Mouse (Mus musculus) embryonic facial prominence, embryonic 13.5 days (tissue): Measurements from ENCODE around the gene Patl1. TPM values are rescaled to one million over a fixed set of nuclear protein-coding genes. Genes with fewer than 3 reads are reported as not detected.
"Not testable (repeated sequence)": the region's sequence is repeated elsewhere in the genome, so short reads cannot be mapped to it uniquely, and the experiment has no call there.

Experiments
- ATAC-seq: fragments of 200-750 bp; cut with Nextera tagmentation; 2 replicates; pipeline ENCODE4 v1.8.0; 2017; ENCODE audit warnings: low read depth; ENCODE audit not compliant: insufficient number of reproducible peaks, insufficient read depth, low FRiP score, low TSS enrichment
- H3K27ac ChIP-seq: fragments of 300-500 bp; sonication (generic); 2 replicates; pipeline ENCODE4 v1.5.1; 2015; ENCODE audit warnings: moderate library complexity, mild to moderate bottlenecking, inconsistent platforms
- H3K27me3 ChIP-seq: fragments of 300-500 bp; sonication (generic); 2 replicates; pipeline ENCODE4 v1.6.1; 2015; ENCODE audit warnings: mild to moderate bottlenecking, inconsistent platforms
- H3K36me3 ChIP-seq: fragments of 300-500 bp; sonication (generic); 2 replicates; pipeline ENCODE4 v1.6.1; 2015; ENCODE audit warnings: mild to moderate bottlenecking, inconsistent platforms
- H3K4me1 ChIP-seq: fragments of 300-500 bp; sonication (generic); 2 replicates; pipeline ENCODE4 v1.6.1; 2015; ENCODE audit warnings: inconsistent platforms
- H3K4me2 ChIP-seq: fragments of 300-500 bp; sonication (generic); 2 replicates; pipeline ENCODE4 v1.6.1; 2015; ENCODE audit warnings: moderate library complexity, mild to moderate bottlenecking, inconsistent platforms
- H3K4me3 ChIP-seq: fragments of 300-500 bp; sonication (generic); 2 replicates; pipeline ENCODE4 v1.5.1; 2015; ENCODE audit warnings: mild to moderate bottlenecking, inconsistent platforms
- H3K9ac ChIP-seq: fragments of 300-500 bp; sonication (generic); 2 replicates; pipeline ENCODE4 v1.6.1; 2015; ENCODE audit warnings: mild to moderate bottlenecking, inconsistent platforms
- H3K9me3 ChIP-seq: fragments of 300-500 bp; sonication (generic); 2 replicates; pipeline ENCODE4 v1.6.1; 2016; ENCODE audit warnings: inconsistent platforms
- WGBS: fragments of 180-500 bp; shearing (Covaris S2); methylation state at CpG from one replicate; pipeline ENCODE4 v1.1.7; 2015; ENCODE audit warnings: mixed read lengths; 5-methylcytosine and 5-hydroxymethylcytosine counted together
- polyA plus RNA-seq: library from polyadenylated mRNA; unstranded; fragments of >200 nt; fragmentation: Nextera tagmentation; extraction: Ambion mirVana; gene quantifications from 2 replicates; pipeline ENCODE4 v1.2.1, GENCODE M21; 2015

Gene Patl1
- polyA plus RNA-seq, 1 experiment from 2014 or later = 18.9 TPM

DNA sequence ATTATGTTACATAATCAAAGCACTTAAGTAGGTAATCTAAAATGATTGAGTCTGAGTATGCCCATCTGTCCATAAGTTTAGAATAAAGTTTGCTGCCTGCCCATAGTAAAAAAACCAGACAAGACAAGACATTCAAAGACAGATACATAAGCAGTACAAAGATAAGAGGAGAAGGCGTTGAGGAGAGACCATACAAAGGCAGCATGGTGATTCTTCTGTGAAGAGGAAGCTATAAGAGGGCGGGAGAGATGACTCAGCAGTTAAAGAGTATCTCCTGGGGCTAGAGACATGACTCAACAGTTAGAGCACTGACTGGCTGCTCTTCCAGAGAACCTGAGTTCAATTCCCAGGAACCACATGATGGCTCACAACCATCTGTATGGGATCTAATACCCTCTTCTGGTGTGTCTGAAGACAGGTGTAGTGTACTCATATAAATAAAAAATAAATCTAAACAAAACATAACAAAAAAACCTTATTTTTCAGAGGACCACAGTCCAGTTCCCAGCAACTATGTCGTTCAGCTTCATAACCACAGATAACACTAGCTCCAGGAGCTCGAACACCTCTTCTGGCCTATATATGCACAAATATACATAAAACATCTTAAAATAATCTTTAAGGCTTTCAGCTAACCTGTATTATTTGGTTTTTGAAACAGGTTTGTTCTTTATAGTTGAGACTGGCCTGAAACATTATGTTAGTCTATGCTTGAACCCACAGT lies 16.0 kb downstream of the Patl1 start:
- 92% methylated on average over 4 of the region's 4 CpGs for WGBS
- Histone ChIP-seq H3K27me3 (no peaks in the 10 kb centered on the region), H3K4me3 (no peak overlapping the region), H3K36me3 (peaks cover 84% of the 10 kb centered on the region), H3K4me1 (no peaks in the 10 kb centered on the region), H3K9me3 (no peaks in the 10 kb centered on the region), H3K4me2 (no peak overlapping the region), H3K27ac (no peak overlapping the region), H3K9ac (no peak overlapping the region)
- no peak for ATAC-seq

DNA sequence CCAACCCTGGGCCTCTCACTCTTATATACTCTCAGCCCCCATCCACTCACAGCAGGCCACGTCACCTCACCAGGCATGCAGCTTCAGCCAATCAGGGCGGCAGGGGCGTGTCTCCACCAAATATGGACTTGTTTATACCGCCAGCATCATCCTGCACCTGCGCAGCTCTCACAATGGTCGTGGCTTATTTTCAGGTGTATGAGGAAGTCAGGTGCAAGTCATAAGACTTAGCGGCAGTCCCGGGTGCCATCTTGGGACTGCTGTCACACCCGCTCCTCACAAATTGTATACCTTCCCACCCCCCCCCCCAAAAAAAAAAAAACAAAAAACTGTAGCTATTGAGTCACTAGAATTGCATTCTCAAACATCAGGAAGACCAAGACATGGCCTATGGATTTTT lies 34.3 kb downstream of the Patl1 start:
- not testable (repeated sequence) for H3K4me1 ChIP-seq, H3K4me2 ChIP-seq, H3K4me3 ChIP-seq, H3K9me3 ChIP-seq, H3K27ac ChIP-seq, H3K9ac ChIP-seq, ATAC-seq, H3K27me3 ChIP-seq
- WGBS = 94% methylated on average over 9 of the region's 9 CpGs
- peaks cover 38% of the 10 kb centered on the region for H3K36me3 ChIP-seq

DNA sequence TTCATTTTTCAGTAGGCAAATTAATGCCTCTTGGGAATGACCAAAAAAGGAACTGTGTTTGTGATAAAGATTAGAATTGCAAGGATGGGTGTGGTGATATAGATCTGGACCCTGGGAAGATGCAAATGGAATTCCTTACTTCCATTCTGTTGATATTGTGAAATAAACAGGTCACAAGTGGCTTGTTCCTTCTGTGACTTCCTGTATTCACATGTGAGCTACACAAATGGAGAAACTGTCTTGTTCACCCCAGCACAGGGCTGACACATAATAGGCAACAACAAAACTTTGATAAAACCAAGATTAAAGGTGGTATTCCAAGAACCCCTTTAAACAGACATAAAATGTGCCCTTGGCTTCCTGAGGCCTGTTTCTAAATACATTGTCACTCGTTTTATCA lies 37.7 kb downstream of the Patl1 start:
- H3K9me3 ChIP-seq = no peaks in the 10 kb centered on the region
- ATAC-seq = no peak
- no peak overlapping the region for H3K27ac ChIP-seq
- peaks cover 12% of the 10 kb centered on the region for H3K36me3 ChIP-seq
- H3K4me3 ChIP-seq = no peak overlapping the region
- 53% methylated on average over 1 of the region's 1 CpGs for WGBS
- H3K4me2 ChIP-seq = no peak overlapping the region
- H3K4me1 ChIP-seq = no peaks in the 10 kb centered on the region
- H3K9ac ChIP-seq = no peak overlapping the region
- no peaks in the 10 kb centered on the region for H3K27me3 ChIP-seq

DNA sequence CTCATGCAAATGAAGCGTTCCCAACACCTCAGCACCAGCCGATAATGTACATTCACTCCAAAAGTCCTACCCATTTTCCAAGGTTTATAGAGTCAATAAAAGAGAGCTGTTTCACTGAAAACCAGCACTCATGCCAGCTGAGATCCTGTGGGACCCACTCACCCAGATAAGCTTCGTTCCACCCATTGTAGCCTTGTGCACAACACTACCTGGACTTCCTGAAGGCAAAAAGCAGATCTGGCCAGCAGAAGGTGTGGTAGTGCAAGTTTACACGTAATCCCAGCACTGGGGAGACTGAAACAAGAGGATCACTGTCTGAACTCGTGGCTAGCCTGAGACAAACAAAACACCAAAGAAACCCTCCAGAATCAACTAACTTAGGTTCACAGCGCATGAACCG lies 38.5 kb downstream of the Patl1 start:
- H3K27ac ChIP-seq = no peak overlapping the region
- 69% methylated on average over 7 of the region's 7 CpGs for WGBS
- H3K36me3 ChIP-seq = peaks cover 4% of the 10 kb centered on the region
- no peak overlapping the region for H3K9ac ChIP-seq
- H3K4me2 ChIP-seq = no peak overlapping the region
- H3K4me1 ChIP-seq = no peaks in the 10 kb centered on the region
- ATAC-seq = no peak
- no peaks in the 10 kb centered on the region for H3K9me3 ChIP-seq
- H3K27me3 ChIP-seq = no peaks in the 10 kb centered on the region
- no peak overlapping the region for H3K4me3 ChIP-seq

DNA sequence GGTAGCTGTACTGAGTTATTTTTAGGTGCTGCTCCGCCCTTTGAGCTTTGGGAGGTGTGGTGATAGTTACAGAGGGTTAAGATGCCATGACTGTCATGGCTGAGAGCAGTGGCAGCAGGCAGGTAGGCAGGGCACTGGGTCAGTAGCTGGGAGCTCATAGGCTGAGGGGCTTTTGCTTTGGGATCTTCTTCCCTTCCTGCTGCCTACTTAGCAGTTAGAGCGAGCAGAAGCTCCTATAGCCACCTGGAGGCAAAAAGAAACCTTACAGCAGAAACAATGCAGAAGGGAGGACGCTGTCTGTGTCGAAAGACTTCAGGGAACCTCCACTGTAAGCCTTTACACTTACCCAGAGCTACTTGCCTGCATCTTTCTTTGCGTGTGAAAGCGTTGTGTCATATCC lies 42.0 kb downstream of the Patl1 start:
- no peak overlapping the region for H3K9ac ChIP-seq
- no peak overlapping the region for H3K27ac ChIP-seq
- ATAC-seq = no peak
- H3K4me3 ChIP-seq = no peak overlapping the region
- no peaks in the 10 kb centered on the region for H3K27me3 ChIP-seq
- H3K36me3 ChIP-seq = no peaks in the 10 kb centered on the region
- WGBS = 40% methylated on average over 6 of the region's 6 CpGs
- no peak overlapping the region for H3K4me2 ChIP-seq
- no peaks in the 10 kb centered on the region for H3K4me1 ChIP-seq
- no peaks in the 10 kb centered on the region for H3K9me3 ChIP-seq

DNA sequence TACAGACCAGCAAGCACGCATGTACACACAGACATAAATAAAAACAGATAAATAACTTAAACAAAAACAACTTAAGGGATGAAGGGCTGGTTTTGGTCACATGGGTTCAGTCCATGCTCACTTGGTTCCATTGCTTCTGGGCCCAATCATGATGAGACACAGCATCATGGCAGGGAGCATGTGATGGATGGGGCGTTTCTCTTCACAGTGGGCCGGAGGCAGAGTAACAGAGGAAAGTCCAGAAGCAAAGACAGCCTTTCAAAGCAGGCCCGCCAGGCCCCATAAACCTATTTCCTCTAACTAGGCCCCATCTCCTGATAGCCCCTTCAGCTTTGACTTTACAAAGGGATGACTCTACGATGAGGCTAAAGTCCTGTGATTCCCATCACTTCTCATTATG lies 44.4 kb downstream of the Patl1 start:
- WGBS = 95% methylated on average over 5 of the region's 5 CpGs
- no peak for ATAC-seq

DNA sequence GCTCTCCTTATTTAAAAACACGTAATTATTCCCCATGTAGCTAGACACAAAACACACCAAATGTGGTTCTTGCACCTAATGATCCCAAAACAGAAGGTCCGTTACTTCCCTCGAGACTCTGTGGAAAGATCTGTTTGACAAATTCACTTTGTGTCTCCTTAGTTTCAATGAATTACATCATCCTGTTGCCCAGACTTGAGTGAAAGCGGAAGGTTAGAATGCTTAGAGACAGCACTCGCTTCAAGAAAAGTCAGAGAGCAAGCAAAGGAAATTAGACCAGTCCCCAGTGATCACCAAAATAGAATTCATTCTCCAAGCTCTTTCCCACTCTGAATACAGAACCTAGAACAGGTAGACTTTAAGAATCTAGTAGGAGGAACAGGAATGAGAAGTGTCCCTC lies 45.2 kb downstream of the Patl1 start:
- Histone ChIP-seq H3K27me3 (no peaks in the 10 kb centered on the region), H3K4me3 (no peak overlapping the region), H3K27ac (no peak overlapping the region), H3K4me2 (no peak overlapping the region), H3K36me3 (no peaks in the 10 kb centered on the region), H3K9me3 (no peaks in the 10 kb centered on the region), H3K9ac (0 out of 2 replicates have a peak overlapping the region, but pooled peaks have one; percentile 3), H3K4me1 (no peaks in the 10 kb centered on the region)
- no peak for ATAC-seq
- 85% methylated on average over 5 of the region's 5 CpGs for WGBS

More for the DNA sequence above, 44.4 kb downstream of the Patl1 start:
- Histone ChIP-seq H3K4me2 (no peak overlapping the region), H3K36me3 (no peaks in the 10 kb centered on the region), H3K9ac (no peak overlapping the region), H3K4me3 (no peak overlapping the region), H3K9me3 (no peaks in the 10 kb centered on the region), H3K4me1 (no peaks in the 10 kb centered on the region), H3K27ac (no peak overlapping the region), H3K27me3 (no peaks in the 10 kb centered on the region)

DNA sequence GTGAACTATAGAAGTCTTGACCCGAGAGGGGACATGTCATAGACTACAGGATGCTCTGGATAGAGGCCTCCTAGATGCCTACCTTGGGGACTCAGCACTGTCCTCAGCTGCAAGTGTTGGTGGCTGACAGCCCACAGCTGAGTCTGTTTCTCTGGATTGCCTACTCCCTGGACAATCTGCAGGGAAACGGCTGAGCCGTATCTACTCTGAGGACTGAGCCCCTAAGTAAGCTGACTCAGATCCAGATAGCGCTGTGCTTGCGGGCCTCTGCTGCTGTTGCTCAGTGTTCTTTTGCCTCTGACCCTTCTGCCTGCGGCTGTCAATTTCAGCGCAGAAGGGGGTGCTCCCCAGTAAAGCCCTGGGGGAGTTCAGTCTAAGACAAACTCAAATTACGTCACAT lies 45.6 kb downstream of the Patl1 start:
- Histone ChIP-seq H3K4me2 (no peak overlapping the region), H3K4me3 (no peak overlapping the region), H3K4me1 (no peaks in the 10 kb centered on the region), H3K27ac (no peak overlapping the region), H3K9me3 (no peaks in the 10 kb centered on the region), H3K27me3 (no peaks in the 10 kb centered on the region), H3K9ac (0 out of 2 replicates have a peak overlapping the region, but pooled peaks have one; percentile 3), H3K36me3 (no peaks in the 10 kb centered on the region)
- 76% methylated on average over 8 of the region's 8 CpGs for WGBS
- ATAC-seq = no peak

DNA sequence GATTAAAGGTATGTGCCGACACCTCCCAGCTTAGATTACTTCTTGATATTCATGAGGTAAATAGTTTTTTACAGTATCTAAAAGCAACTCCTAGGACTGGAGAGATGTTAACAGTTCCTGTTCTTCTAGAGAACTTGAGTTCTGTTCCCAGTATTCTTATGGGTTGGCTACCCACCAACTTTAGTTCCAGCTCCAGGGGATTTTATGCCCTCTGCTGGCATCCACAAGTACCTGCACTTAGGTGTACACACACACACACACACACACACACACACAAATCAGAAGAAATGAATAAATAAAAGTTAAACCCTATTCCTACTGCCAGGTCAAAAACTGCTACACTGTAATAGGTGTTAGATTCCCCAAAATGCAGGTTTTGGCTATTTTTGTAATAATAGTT lies 52.1 kb downstream of the Patl1 start:
- 96% methylated on average over 1 of the region's 1 CpGs for WGBS
- 0 out of 2 replicates have a peak, but pooled peaks cover 3% of the 10 kb centered on the region for H3K36me3 ChIP-seq
- H3K4me3 ChIP-seq = peak overlapping the region; percentile 47
- H3K9me3 ChIP-seq = no peaks in the 10 kb centered on the region
- peaks cover 14% of the 10 kb centered on the region for H3K4me1 ChIP-seq
- no peaks in the 10 kb centered on the region for H3K27me3 ChIP-seq
- no peak overlapping the region for H3K27ac ChIP-seq
- ATAC-seq = no peak
- peak overlapping the region; percentile 61 for H3K4me2 ChIP-seq
- H3K9ac ChIP-seq = no peak overlapping the region

DNA sequence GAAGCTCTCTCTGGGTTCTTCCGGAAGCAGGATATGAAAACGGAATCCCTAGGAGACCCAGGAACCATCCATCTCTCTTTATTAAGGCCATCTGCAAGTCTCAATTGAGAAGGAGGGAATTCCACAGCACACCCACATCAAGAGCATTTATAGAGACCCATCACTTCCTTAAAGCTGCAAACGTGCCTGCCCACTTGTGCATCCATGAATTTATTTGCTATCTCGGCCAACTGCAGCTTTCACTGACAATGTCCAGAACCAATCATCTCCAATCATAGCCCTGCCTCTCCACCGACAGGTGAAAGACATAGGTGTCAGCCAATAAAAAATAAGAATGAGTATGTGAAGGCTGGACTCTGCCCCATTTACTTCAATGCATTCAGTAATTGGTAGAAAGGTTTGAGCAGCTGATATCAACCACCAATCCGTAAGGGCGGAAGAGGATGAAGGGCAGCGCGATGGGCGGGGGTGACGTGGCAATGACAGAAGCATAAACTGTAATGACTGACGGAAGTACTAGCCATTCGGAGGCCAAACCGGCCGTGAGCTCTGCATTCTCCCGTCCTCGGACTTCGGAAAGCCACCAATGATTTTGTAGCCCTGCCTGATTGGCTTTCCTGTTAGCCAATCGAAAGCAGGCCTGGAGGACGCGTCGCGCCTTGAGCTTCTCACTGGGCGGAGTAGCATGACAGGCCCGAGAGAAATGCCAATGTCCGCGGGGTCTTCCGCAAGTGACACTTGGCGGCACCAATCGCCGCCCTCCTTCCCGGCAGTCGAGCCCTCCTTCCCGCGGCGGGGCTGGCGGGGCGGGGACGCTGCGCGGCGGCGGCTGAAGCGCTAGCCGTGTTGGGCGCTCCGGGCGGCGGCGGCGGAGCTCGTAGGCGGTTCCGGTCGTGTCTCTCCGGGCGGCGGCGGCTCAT lies 53.1 kb downstream of the Patl1 start, which contains the start of gene Osbp:
Osbp (plus strand) TSS at position 919 of the 920 bp plus-strand sequence.
- 0% methylated on average over 54 of the region's 59 CpGs for WGBS
- H3K27me3 ChIP-seq = no peaks in the 10 kb centered on the region
- peak; percentile 97 for ATAC-seq
- H3K36me3 ChIP-seq = peaks cover 5% of the 10 kb centered on the region; the same call in 1 of the 2 replicates
- H3K4me1 ChIP-seq = peaks cover 14% of the 10 kb centered on the region
- peak within 1 kb of the TSS; percentile 86 for H3K4me3 ChIP-seq
- H3K4me2 ChIP-seq = peak within 1 kb of the TSS; percentile 79
- H3K9ac ChIP-seq = peak within 1 kb of the TSS; percentile 85
- H3K27ac ChIP-seq = peak within 1 kb of the TSS; percentile 88
- no peaks in the 10 kb centered on the region for H3K9me3 ChIP-seq

DNA sequence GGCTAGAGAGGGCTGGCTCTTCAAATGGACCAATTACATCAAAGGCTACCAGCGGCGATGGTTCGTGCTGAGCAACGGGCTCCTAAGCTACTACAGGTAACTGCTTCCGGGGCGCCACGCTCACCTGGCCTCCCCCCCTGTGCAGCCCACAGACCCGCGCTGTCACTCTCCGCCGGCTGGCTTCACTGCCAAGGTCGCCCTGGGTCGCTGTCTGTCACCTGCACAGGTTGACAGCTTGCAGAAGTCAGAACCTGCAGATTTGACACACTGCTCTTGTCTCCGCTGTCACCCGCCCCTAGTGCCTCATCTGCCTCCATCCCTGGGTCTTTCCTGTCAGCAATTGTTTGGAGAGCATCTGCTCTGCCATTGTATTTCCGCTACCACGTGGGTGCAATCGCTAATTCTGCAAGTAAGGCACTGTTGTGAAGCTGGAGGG lies 54.0 kb downstream of the Patl1 start:
- Histone ChIP-seq H3K9me3 (no peaks in the 10 kb centered on the region), H3K4me3 (peak overlapping the region; percentile 86), H3K4me1 (peaks cover 14% of the 10 kb centered on the region), H3K27me3 (no peaks in the 10 kb centered on the region), H3K36me3 (peaks cover 14% of the 10 kb centered on the region), H3K27ac (peak overlapping the region; percentile 68; the same call in 1 of the 2 replicates), H3K9ac (peak overlapping the region; percentile 85), H3K4me2 (peak overlapping the region; percentile 79)
- no peak for ATAC-seq
- under 1% methylated on average over 18 of the region's 18 CpGs for WGBS
